Mouse (Mus musculus) lung, postnatal 0 days (tissue): ENCODE results near the gene Gm20388. TPM values are rescaled to one million over a fixed set of nuclear protein-coding genes. Genes with fewer than 3 reads are reported as not detected.

ENCODE experiments used
- ATAC-seq: fragments of 200-750 bp; cut with Nextera tagmentation; 2 replicates; pipeline ENCODE4 v1.8.0; 2017; ENCODE audit warnings: moderate library complexity
- DNase-seq: peaks from one replicate; pipeline ENCODE4 v3.0.0-alpha.2; 2016; ENCODE audit warnings: low spot score
- H3K27ac ChIP-seq: fragments of 300-500 bp; sonication (generic); 2 replicates; pipeline ENCODE4 v1.5.1; 2014; ENCODE audit warnings: antibody characterized with exemption, mild to moderate bottlenecking, low read length, mixed read lengths
- H3K27me3 ChIP-seq: fragments of 300-500 bp; sonication (generic); replicated peaks from 2 replicates; pipeline ENCODE4 v1.6.1; 2014; ENCODE audit warnings: low read length, mixed read lengths; ENCODE audit not compliant: insufficient read depth
- H3K36me3 ChIP-seq: fragments of 300-500 bp; sonication (generic); 2 replicates; pipeline ENCODE4 v1.6.1; 2014; ENCODE audit warnings: low read length, mixed read lengths; ENCODE audit not compliant: insufficient read depth
- H3K4me1 ChIP-seq: fragments of 300-500 bp; sonication (generic); 2 replicates; pipeline ENCODE4 v1.6.1; 2014; ENCODE audit warnings: antibody characterized with exemption, low read depth, low read length, mixed read lengths; ENCODE audit not compliant: insufficient read depth
- H3K4me2 ChIP-seq: fragments of 300-500 bp; sonication (generic); replicated peaks from 2 replicates; pipeline ENCODE4 v1.6.1; 2014; ENCODE audit warnings: low read depth, mild to moderate bottlenecking, low read length, moderate library complexity, mixed read lengths
- H3K4me3 ChIP-seq: fragments of 300-500 bp; sonication (generic); 2 replicates; pipeline ENCODE4 v1.5.1; 2014; ENCODE audit warnings: low read depth, low read length
- H3K9ac ChIP-seq: fragments of 300-500 bp; sonication (generic); replicated peaks from 2 replicates; pipeline ENCODE4 v1.6.1; 2014; ENCODE audit warnings: low read depth, mild to moderate bottlenecking
- H3K9me3 ChIP-seq: fragments of 300-500 bp; sonication (generic); 2 replicates; pipeline ENCODE4 v1.6.1; 2016; ENCODE audit warnings: low read length, mixed read lengths
- CTCF ChIP-seq: IDR thresholded peaks from 2 replicates; pipeline ENCODE4 v1.5.1; 2016; ENCODE audit warnings: antibody characterized with exemption, mild to moderate bottlenecking
- EP300 ChIP-seq: IDR thresholded peaks from 2 replicates; pipeline ENCODE4 v1.6.1; 2016; ENCODE audit warnings: antibody characterized with exemption, mild to moderate bottlenecking, control low read depth
- WGBS: fragments of 180-500 bp; shearing (Covaris S2); extraction: QIAGEN DNeasy Blood & Tissue Kit; methylation state at CpG from one replicate; pipeline ENCODE4 v1.1.7; 2014; 5-methylcytosine and 5-hydroxymethylcytosine counted together
- polyA plus RNA-seq: library from polyadenylated mRNA; unstranded; fragments of >200 nt; fragmentation: Nextera tagmentation; extraction: Ambion mirVana; gene quantifications from 2 replicates; pipeline ENCODE4 v1.2.1, GENCODE M21; 2015

The Gm20388 gene
- polyA plus RNA-seq, 1 experiment from 2014 or later: not detected

- Histone ChIP-seq H3K4me3 (no peak overlapping the region), H3K4me2 (no peak overlapping the region), H3K4me1 (no peaks in the 10 kb centered on the region), H3K9me3 (no peaks in the 10 kb centered on the region), H3K27me3 (no peaks in the 10 kb centered on the region), H3K9ac (no peak overlapping the region), H3K27ac (no peak overlapping the region), H3K36me3 (peaks cover 25% of the 10 kb centered on the region; the same call in 1 of the 2 replicates)
- DNase-seq (no peak), ATAC-seq (no peak)
- 76% methylated on average over 7 of the region's 7 CpGs for WGBS
- no peak for TF ChIP-seq CTCF
- TF ChIP-seq EP300: no peak
These were observed 2070.9 kb downstream of the Gm20388 start for GRCm38 (mm10) chr8:121981520-121981895.

DNA sequence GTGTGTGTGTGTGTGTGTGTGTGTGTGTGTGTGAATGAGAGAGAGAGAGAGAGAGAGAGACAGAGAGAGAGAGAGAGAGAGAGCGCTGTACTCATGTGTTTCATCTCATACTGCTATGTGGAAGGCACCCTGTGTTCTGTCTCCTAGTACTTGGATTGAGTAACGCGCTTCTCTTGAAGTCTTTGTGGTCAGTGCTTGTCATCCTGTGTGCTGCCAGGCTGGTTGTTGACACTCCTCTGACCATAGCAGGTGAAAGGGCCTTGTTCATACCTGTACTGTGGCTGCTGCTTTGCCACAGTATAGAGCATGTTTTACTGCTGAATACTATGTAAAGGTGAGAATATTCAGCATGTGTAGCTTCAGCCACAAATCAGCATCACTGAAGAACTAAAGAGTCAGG is 2075.0 kb downstream of the Gm20388 start:
- H3K27me3 ChIP-seq: no peaks in the 10 kb centered on the region
- H3K9me3 ChIP-seq: no peaks in the 10 kb centered on the region
- H3K4me1 ChIP-seq: no peaks in the 10 kb centered on the region
- peaks cover 25% of the 10 kb centered on the region; the same call in 1 of the 2 replicates for H3K36me3 ChIP-seq
- ATAC-seq (no peak), DNase-seq (no peak)
- no peak overlapping the region for H3K9ac ChIP-seq
- no peak for TF ChIP-seq EP300
- no peak overlapping the region for H3K4me3 ChIP-seq
- H3K4me2 ChIP-seq: no peak overlapping the region
- no peak overlapping the region for H3K27ac ChIP-seq
- WGBS: 94% methylated on average over 3 of the region's 3 CpGs

DNA sequence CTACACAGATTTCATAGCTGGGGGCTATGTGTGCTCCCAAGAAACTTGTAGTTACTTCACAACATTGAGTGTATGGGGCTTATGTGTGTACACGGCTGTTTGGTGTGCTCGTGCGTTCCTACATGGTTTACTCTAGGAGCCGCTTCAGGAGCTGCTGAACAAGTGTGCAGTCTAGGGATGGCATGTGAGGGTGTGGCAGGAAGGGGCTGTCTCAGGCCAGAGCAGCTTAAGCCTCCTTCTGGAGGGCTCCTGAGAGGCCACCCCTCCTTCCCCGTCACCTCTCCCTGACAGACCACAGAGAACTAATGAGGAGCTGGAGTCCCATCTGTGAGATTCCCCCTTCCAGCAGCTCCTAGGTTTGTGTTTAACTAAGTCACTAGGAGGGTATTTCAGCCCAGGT is 2077.3 kb downstream of the Gm20388 start:
- Histone ChIP-seq H3K9ac (no peak overlapping the region), H3K27me3 (no peaks in the 10 kb centered on the region), H3K27ac (no peak overlapping the region), H3K36me3 (peaks cover 23% of the 10 kb centered on the region; the same call in 1 of the 2 replicates), H3K9me3 (no peaks in the 10 kb centered on the region), H3K4me2 (no peak overlapping the region), H3K4me3 (no peak overlapping the region), H3K4me1 (no peaks in the 10 kb centered on the region)
- DNase-seq (peak; percentile 62), ATAC-seq (peak; percentile 88)
- no peak for TF ChIP-seq EP300
- 56% methylated on average over 5 of the region's 5 CpGs for WGBS

DNA sequence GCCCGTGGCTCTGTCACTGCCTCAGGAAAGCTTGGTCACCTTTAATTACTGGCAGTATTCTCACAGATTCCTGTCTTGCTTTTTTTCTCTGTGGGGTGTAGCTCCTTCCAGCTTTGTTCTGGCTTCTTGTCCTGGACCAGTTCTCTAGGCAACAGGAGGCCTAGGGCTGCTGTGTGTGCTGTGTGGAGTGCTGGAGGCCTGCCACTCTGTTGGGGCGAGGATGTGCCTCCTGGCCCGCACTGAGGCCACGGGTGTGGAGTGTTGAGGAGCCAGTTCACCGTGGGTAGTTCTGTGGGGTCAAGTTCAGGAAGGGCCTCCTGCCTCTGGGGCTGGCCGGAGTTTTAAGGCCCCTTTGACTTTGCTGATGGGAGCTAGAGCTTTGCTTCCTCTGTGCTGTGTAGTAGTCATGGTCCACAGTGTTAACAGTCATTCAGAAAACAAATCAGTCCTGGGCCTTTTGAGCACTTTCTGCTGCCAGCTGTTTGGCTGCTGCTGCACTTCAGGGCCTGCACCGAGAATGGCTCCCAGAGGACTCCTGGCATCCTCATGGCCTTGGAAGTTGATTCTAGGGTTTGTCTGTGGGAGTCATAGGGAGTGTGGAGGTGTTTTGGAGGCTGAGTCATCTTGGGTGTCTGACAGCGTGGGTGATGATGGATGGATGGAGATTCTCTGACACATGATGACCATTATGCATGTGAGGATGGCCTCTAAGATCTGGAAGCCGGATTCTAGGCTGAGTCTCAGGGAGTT is 2080.0 kb downstream of the Gm20388 start:
- H3K4me3 ChIP-seq: no peak overlapping the region
- TF ChIP-seq CTCF (no peak), EP300 (no peak)
- H3K9me3 ChIP-seq: no peaks in the 10 kb centered on the region
- no peak overlapping the region for H3K4me2 ChIP-seq
- no peak for DNase-seq
- no peak overlapping the region for H3K9ac ChIP-seq
- no peak for ATAC-seq
- no peaks in the 10 kb centered on the region for H3K27me3 ChIP-seq
- H3K27ac ChIP-seq: no peak overlapping the region
- peaks cover 30% of the 10 kb centered on the region; the same call in 1 of the 2 replicates for H3K36me3 ChIP-seq
- no peaks in the 10 kb centered on the region for H3K4me1 ChIP-seq
- 79% methylated on average over 9 of the region's 9 CpGs for WGBS

- H3K36me3 ChIP-seq: peaks cover 30% of the 10 kb centered on the region; the same call in 1 of the 2 replicates
These were observed 2081.0 kb downstream of the Gm20388 start for GRCm38 (mm10) chr8:121991611-121992010.

DNA sequence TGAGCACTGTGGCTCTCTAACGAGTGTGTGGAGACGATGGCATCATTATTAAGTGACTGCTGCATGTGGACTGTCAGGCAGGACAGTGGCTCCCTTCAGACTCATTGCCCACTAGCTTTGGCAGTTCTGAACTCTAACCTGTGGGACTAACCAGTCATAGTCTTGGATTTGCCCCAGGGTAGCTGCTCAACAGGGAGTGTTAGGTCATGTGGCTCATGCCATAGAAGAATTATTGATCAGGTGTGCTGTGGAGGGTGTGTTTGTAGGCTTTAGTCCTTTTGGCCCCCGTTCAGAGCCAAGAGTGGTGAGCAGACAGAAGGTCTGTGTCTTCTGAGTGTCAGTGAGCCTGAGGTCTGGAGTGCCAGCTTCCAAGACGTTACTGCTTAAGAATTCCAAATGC is 2082.3 kb downstream of the Gm20388 start:
- Histone ChIP-seq H3K4me3 (no peak overlapping the region), H3K27ac (no peak overlapping the region), H3K27me3 (no peaks in the 10 kb centered on the region), H3K4me1 (no peaks in the 10 kb centered on the region), H3K9ac (no peak overlapping the region), H3K36me3 (peaks cover 33% of the 10 kb centered on the region), H3K9me3 (no peaks in the 10 kb centered on the region), H3K4me2 (no peak overlapping the region)
- no peak for TF ChIP-seq CTCF
- TF ChIP-seq EP300: no peak
- WGBS: 72% methylated on average over 4 of the region's 4 CpGs
- DNase-seq: no peak
- ATAC-seq: no peak

More at GRCm38 (mm10) chr8:121991611-121992010, 2081.0 kb downstream of the Gm20388 start:
- Histone ChIP-seq H3K9me3 (no peaks in the 10 kb centered on the region), H3K4me2 (no peak overlapping the region), H3K27ac (no peak overlapping the region), H3K4me1 (no peaks in the 10 kb centered on the region), H3K9ac (no peak overlapping the region), H3K4me3 (no peak overlapping the region), H3K27me3 (no peaks in the 10 kb centered on the region)
- 80% methylated on average over 7 of the region's 7 CpGs for WGBS
- ATAC-seq: no peak
- no peak for TF ChIP-seq EP300
- TF ChIP-seq CTCF: no peak
- DNase-seq: no peak
